Mouse (Mus musculus): Measurements from ENCODE around the gene Serpinb9. TPM values are rescaled to one million over a fixed set of nuclear protein-coding genes. Genes with fewer than 3 reads are reported as not detected.
"Not testable (repeated sequence)": the region's sequence is repeated elsewhere in the genome, so short reads cannot be mapped to it uniquely, and the experiment has no call there.

Serpinb9 gene
- total RNA-seq, 2 experiments from 2014 or later = 18.7 to 20.0 TPM

DNA sequence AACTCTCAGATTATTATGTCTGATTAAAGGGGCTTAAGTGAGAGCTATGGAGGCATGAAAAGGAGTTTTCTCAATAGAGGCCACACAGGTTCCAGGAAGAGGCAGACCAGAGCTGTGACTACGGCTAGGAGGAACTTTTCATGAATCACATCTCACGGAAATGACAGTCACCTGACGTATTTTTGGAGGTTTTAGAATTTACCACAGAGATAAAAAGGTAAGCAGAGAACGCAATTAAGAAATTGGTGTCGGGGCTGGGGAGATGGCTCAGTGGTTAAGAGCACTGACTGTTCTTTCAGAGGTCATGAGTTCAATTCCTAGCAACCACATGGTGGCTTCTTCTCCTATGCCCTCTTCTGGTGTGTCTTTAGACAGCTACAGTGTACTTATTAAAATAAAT, 1.7 kb upstream of the Serpinb9 start:
- no peak for DNase-seq

DNA sequence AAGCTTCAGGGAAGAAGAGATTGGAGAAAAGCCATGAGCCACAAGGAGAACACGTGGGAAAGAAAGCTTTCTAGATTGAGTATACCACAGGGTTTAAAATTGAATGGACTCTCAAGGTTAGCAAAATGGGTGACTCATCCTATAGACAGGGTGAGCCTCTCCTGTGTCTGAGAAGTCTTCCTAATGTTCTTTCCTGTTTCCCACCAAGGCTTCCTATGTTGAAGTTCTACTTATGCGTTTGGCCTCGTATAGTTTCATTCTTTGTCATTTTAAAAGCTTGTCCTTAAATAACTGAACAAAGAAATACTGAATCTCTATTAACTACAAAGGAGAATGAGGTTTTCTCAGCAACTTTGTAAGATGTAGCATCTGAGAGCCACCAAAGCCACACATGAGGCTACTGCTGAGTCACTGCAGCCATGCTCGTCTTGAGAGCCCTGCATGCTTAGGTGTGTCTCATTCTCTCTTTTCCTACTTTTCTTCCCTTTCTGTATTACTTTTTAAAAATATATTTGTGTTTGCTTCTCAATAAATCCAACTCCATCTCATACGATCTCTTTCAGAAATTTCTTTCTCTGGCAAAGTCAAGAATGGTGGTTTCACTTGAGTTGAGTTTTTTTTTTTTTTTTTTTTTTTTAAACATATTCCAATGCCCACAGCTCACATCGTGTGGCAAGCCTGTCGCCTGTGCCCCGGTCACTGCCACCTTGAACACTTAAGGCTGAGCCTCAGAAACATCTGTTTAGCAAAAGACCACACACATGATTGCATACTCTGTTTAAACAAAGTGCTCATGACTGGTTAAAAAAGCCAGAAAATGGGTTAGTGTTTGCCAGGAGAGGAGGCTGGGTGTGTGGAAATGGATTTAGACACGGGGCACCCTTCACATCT, 718 bp downstream of the Serpinb9 start:
- DNase-seq = no peak

- peak; percentile 92 for DNase-seq
Measured at GRCm38 (mm10) chr13:33004414-33005105, 1.5 kb downstream of the Serpinb9 start.

DNA sequence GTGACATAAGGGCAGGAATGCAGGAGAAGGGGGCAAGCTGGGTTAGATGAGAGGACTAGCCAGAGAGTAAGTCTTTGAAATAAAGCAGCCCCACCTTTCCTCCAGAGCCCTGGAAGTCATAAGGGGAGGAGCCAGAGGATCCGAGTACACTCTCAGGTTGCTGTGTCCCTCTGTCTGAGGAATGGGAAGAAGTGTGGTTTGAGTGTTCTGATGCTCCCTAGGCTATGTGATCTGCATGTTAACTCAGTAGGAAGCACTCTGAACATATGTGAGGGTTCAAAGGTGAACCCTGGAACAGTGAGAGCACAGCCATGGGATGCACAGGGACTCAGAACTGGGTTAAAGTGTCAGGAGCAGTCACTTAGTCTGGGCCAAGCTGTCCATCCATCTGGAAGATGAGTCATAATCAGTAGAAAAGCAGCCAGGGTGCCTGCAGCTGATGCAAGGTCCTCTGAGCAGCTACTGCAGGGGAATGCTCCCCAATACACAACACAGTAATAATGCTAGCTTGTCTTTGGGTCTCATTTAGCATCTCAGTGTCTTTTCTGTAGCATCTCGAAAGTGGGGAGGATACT, 2.5 kb downstream of the Serpinb9 start:
- DNase-seq = no peak

GRCm38 (mm10) chr13:33006555-33006954, 3.5 kb downstream of the Serpinb9 start:
- no peak for DNase-seq

- DNase-seq = no peak
Measured at GRCm38 (mm10) chr13:33012395-33012794, 9.3 kb downstream of the Serpinb9 start.

DNA sequence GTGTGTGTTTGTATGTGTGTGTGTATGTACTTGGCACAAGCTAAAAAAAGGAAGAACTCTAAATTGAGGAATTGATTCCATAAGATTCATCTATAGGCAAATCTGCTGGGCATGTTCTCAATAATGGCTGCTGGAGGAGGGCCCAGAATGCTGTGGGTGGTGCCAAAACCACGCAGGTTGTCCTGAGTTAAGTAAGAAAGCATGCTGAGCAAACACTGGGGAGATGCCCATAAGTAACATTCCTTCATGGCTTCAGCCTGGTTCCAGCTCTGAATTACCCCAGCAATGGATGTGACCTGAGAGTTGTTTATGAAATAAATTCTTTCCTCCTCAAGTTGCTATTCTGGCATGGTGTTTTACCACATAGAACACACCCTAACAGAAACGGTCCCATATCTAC, 10.2 kb downstream of the Serpinb9 start:
- no peak for DNase-seq

- DNase-seq = no peak
Measured at GRCm38 (mm10) chr13:33022371-33022770, 19.3 kb downstream of the Serpinb9 start.

DNA sequence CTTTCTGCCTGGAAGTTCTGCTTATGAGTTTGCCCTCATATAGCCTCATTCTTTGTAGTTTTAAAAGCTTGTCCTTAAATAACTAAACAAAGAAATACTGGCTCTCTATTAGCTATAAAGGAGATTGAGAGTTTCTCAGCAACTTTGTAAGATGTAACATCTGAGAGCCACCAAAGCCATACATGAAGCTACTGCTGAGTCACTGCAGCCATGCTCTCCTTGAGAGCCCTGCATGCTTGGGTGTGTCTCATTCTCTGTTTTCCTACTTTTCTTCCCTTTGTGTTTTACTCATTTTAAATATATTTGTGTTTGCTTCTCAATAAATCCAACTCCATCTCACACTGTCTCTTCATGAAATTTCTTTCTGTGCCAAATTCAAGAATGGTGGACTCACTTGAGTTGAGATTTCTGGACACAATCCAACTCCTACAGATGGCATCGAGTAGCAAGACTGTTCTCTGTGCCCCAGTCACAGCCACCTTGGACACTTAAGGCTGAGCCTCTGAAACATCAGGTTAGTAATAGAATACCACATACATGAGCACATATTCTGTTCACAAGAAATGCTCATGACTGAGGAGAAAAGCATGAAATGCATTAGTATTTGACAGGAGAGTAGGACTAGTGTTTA, 23.5 kb downstream of the Serpinb9 start:
- DNase-seq = no peak

DNA sequence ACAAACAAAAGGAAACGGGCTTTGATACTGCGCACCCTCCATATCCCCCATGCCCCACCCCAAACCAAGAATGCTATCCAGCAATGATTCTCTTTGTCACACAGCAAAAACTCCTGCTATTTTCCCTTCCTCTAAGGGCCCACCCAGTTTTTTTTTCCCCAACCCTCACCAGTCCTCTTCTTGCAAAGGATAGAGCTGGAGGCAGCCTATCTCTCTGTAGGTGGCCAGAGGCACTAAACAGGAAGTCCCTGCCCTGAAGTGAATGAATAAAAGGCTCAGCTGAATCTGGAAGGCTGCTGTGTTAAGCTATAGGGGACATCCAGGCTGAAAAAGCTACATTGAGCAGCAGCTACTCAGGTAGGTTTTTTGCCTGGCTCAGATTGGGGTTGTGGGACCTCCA, 24.2 kb downstream of the Serpinb9 start, which contains the start of gene Serpinb9b:
Serpinb9b (plus strand) TSS at position 173 of the 400 bp plus-strand sequence.
- no peak for DNase-seq

- DNase-seq = no peak
Measured at GRCm38 (mm10) chr13:33028146-33028545, 25.1 kb downstream of the Serpinb9 start.

DNA sequence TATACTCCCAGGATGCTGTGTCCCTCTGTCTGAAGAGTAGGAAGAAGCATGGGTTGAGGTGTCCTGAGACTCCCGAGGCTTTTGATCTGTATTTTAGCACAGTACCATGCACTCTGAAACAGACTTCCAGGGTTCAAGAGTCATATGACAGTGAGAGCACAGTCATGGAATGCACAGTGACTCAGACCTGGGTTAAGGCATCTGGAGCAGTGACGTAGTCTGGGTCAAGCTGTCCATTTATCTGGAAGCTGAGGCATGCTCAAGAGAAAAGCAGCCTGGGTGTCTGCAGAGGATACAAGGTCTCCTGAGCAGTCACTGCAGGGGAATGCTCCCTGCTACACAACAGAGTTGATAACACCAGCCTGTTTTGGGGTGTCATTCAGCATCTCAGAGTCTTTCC, 25.5 kb downstream of the Serpinb9 start:
- DNase-seq = peak; percentile 58

- DNase-seq = not testable (repeated sequence)
Measured at GRCm38 (mm10) chr13:33029478-33029877, 26.4 kb downstream of the Serpinb9 start.

DNA sequence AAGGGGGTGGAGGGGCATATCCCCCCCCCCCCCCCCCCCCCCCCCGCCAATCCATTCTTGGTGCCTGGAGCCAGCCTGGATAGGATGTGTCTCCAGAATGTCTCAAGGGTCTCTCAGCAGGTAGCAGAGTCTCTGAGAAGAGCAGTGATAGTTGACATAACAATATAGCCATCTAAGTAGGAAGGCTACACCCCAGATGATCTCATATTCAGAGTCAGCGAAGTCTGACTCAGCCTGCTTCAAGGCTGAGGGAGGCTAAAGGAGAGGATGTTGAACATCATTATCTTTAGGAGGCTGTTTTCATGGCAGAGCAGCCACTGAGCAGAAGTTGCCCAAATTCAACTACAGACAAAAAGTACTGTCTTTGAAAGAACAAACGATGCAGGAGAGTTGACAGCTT, 27.2 kb downstream of the Serpinb9 start:
- DNase-seq = peak; percentile 49 to 53

DNA sequence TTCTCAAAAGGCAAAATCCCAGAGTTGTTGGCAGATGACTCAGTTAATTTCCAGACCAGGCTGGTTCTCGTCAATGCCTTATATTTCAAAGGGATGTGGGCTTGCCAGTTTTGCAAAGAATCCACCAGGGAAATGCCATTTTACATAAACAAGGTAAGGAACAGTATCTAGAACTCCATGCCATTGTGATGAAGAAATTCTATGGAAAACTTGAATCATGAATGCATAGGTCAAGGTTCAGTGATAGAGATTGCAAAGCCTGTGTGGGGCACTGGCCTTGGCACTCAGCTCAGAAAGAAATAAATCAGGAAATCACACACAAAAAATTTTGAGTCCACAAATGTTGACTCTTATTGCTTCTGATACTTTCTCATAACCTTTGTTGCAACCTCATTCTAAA, 32.5 kb downstream of the Serpinb9 start:
- DNase-seq = peak; percentile 24 to 28

GRCm38 (mm10) chr13:33043542-33043941, 40.5 kb downstream of the Serpinb9 start:
- DNase-seq = no peak

GRCm38 (mm10) chr13:33047234-33047633, 44.2 kb downstream of the Serpinb9 start:
- no peak for DNase-seq

DNA sequence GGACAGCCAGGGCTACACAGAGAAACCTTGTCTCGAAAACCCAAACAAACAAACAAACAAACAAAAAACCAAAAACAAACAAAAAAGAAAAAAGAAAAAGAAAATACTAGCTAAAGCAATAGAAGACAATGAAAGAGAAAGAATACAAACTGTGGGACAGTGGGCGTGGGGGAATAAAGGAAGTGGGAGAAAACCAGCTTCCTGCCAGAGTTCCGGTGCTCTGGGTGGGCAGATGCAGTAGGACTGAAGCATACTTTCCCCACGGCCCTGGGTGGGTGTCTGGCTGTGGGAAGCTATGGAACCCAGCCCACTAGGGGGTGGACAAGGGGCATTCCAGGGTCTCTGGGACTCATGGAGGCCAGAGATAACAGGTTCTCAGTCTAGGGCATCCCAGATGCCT, 45.1 kb downstream of the Serpinb9 start:
- DNase-seq = no peak

GRCm38 (mm10) chr13:33051697-33052096, 48.6 kb downstream of the Serpinb9 start:
- DNase-seq = no peak

DNA sequence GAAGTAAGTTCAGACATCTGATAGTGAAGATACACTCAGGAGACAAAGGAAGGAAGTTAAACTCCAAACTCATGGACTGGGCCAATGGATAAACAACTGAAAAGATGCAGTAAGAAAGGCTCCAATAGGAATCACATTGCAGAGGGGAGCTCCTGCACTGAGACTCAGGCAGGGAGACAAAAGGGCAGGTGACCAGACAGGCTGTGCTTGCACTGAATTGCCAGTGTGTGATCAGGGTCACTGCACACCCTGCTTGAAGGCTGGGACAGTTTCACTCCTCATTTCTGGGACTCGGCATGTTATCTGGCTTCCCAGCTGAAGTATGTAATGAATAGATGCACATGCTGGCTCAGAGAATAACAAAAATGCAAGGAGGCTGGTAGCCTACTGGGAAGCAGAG, 60.0 kb downstream of the Serpinb9 start:
- DNase-seq = no peak
